Mouse (Mus musculus) embryonic fibroblast, embryonic 13.5 days (primary cell): Measurements from ENCODE around the gene Fem1a.
A peak's percentile ranks its signal among the peaks of the same experiment; 100 is the strongest.

Source experiments
- CTCF ChIP-seq: IDR thresholded peaks from 2 replicates; pipeline ENCODE4 v1.5.1; 2011; ENCODE audit warnings: mild to moderate bottlenecking, control low read depth, low read length, moderate library complexity, borderline replicate concordance; ENCODE audit not compliant: insufficient read depth
- POLR2A ChIP-seq: IDR thresholded peaks from 2 replicates; pipeline ENCODE4 v1.6.1; 2011; ENCODE audit warnings: low read depth, mild to moderate bottlenecking, control low read depth, low read length, moderate library complexity

GRCm38 (mm10) chr17:56291171-56291511 is 34.5 kb downstream of the Fem1a start:
- peak; percentile 94 for TF ChIP-seq CTCF
- peak; percentile 55; the same call in 1 of the 2 replicates for TF ChIP-seq POLR2A
